ENCODE assay signal across 14 mouse cellular contexts in the genomic region with DNA sequence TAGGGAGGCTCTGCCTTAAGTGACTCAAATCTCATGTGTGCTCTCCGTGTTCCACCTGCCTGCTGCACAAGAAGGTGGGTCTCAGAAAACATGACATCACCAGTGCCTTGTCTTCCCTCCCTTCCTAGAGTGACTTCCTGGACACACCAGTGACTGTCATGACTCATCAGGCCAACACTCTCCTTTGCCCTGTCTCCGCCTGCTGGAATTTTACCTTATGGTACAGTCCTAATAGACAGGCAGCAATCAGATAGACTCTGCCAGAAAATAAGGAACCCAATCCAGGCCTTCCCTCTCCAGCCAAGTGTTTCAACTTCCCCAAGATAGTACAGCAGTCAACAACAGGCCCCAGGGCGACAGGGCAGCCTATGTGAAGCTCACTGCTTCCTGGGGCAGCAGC.
DNase-seq lines count a peak whose midpoint lies in the region; ATAC-seq and TF ChIP-seq lines count a peak whose summit lies in the region.
"Had no signal": no experiment of that assay in that cellular context is flagged by ENCODE, and none has a peak within 500 bp of the region (broad histone marks: within the 10 kb centered on the region; RNA-seq: fewer than 3 reads in every experiment).

No protein-coding gene starts in this region.

- ATAC-seq in heart, embryonic 11.5 days (replicated peaks; ENCODE audit: insufficient number of reproducible peaks, low FRiP score, low TSS enrichment): no peak
- peak; percentile 18; the same call in 1 of the 2 replicates for ATAC-seq in lung, postnatal 0 days
- peak; percentile 62 for ATAC-seq in stomach, postnatal 0 days (ENCODE audit: low FRiP score, low TSS enrichment)
- ATAC-seq: forebrain, embryonic 16.5 days had no signal

- no peak overlapping the region for H3K9ac ChIP-seq in heart, embryonic 11.5 days (ENCODE audit: low read depth, low read length)
- no peak overlapping the region for H3K9ac ChIP-seq in lung, postnatal 0 days (replicated peaks; ENCODE audit: low read depth)
- 0 out of 2 replicates have a peak overlapping the region, but pooled peaks have one; percentile 1 for H3K9ac ChIP-seq in stomach, postnatal 0 days (ENCODE audit: low read length)
- H3K9ac ChIP-seq: liver, embryonic 14.5 days had no signal

- no peak for DNase-seq in heart, postnatal 10 days
- DNase-seq in lung, postnatal 0 days (ENCODE audit: low spot score): peak; percentile 49
- DNase-seq in lung, adult 18-20 months: no peak
- no peak for DNase-seq in limb, embryonic 10.5 days (ENCODE audit: low spot score)
- DNase-seq in stomach, postnatal 0 days (ENCODE audit: low spot score): no peak
- DNase-seq in thymus, postnatal 4 days: no peak
- no peak for DNase-seq in layer of hippocampus, adult 8-10 months (ENCODE audit: low spot score in 2 of 2)
- DNase-seq: adrenal gland, postnatal 36 days; gastrocnemius, postnatal 25 days; right cerebral cortex, postnatal 4 days had no signal

- 0 out of 2 replicates have a peak, but pooled peaks have one; percentile 17 for TF ChIP-seq EP300 in lung, postnatal 0 days (IDR thresholded peaks at IDR 0.05)
- TF ChIP-seq EP300 in stomach, postnatal 0 days (optimal IDR thresholded peaks at IDR 0.05): no peak

- H3K9me3 ChIP-seq in heart, embryonic 11.5 days (replicated peaks; ENCODE audit: control insufficient read depth, low read length): no peaks in the 10 kb centered on the region
- no peaks in the 10 kb centered on the region for H3K9me3 ChIP-seq in lung, postnatal 0 days (ENCODE audit: low read length)
- H3K9me3 ChIP-seq in limb, embryonic 10.5 days (replicated peaks): no peaks in the 10 kb centered on the region
- H3K9me3 ChIP-seq in stomach, postnatal 0 days (ENCODE audit: control insufficient read depth, low read length): no peaks in the 10 kb centered on the region

- H3K27ac ChIP-seq in heart, embryonic 11.5 days (ENCODE audit: low read depth, low read length): peak overlapping the region; percentile 54; the same call in 1 of the 2 replicates
- peak overlapping the region; percentile 76; the same call in 1 of the 2 replicates for H3K27ac ChIP-seq in lung, postnatal 0 days (ENCODE audit: low read length)
- peak overlapping the region; percentile 70 for H3K27ac ChIP-seq in limb, embryonic 10.5 days
- peak overlapping the region; percentile 81 for H3K27ac ChIP-seq in stomach, postnatal 0 days (replicated peaks)
- H3K27ac ChIP-seq: liver, embryonic 14.5 days had no signal

- no peak overlapping the region for H3K4me3 ChIP-seq in heart, embryonic 11.5 days (ENCODE audit: low read depth, low read length)
- no peak overlapping the region for H3K4me3 ChIP-seq in lung, postnatal 0 days (ENCODE audit: low read depth, low read length)
- H3K4me3 ChIP-seq in limb, embryonic 10.5 days: no peak overlapping the region
- H3K4me3 ChIP-seq in stomach, postnatal 0 days (ENCODE audit: low read depth, low read length): no peak overlapping the region
- H3K4me3 ChIP-seq: myocyte had no signal

- no peak overlapping the region for H3K4me2 ChIP-seq in heart, embryonic 11.5 days
- no peak overlapping the region for H3K4me2 ChIP-seq in lung, postnatal 0 days (replicated peaks; ENCODE audit: low read depth, low read length)
- H3K4me2 ChIP-seq in stomach, postnatal 0 days (replicated peaks; ENCODE audit: low read depth): no peak overlapping the region

- peaks cover 62% of the 10 kb centered on the region for H3K4me1 ChIP-seq in heart, embryonic 11.5 days (ENCODE audit: control insufficient read depth, insufficient read depth, low read length)
- H3K4me1 ChIP-seq in lung, postnatal 0 days (ENCODE audit: insufficient read depth, low read depth, low read length): peaks cover 21% of the 10 kb centered on the region
- H3K4me1 ChIP-seq in limb, embryonic 10.5 days: peaks cover 45% of the 10 kb centered on the region
- H3K4me1 ChIP-seq in stomach, postnatal 0 days (replicated peaks; ENCODE audit: control insufficient read depth, insufficient read depth): peaks cover 4% of the 10 kb centered on the region; the same call in 1 of the 2 replicates

- H3K36me3 ChIP-seq in heart, embryonic 11.5 days (ENCODE audit: control insufficient read depth, insufficient read depth, low read length): no peaks in the 10 kb centered on the region
- H3K36me3 ChIP-seq in lung, postnatal 0 days (ENCODE audit: insufficient read depth, low read length): 0 out of 2 replicates have a peak, but pooled peaks cover 5% of the 10 kb centered on the region
- H3K36me3 ChIP-seq in limb, embryonic 10.5 days: no peaks in the 10 kb centered on the region
- H3K36me3 ChIP-seq in stomach, postnatal 0 days (ENCODE audit: control insufficient read depth, insufficient read depth, low read length): no peaks in the 10 kb centered on the region

- peak; percentile 19; the same call in 1 of the 2 replicates for TF ChIP-seq CTCF in lung, postnatal 0 days (IDR thresholded peaks at IDR 0.05)
- 0 out of 2 replicates have a peak, but pooled peaks have one; percentile 17 for TF ChIP-seq CTCF in stomach, postnatal 0 days (IDR thresholded peaks at IDR 0.05; ENCODE audit: low read depth)

- 60% methylated on average over 3 of the region's 3 CpGs for WGBS in heart, embryonic 11.5 days (ENCODE audit: insufficient replicate concordance)
- 67% methylated on average over 3 of the region's 3 CpGs for WGBS in lung, postnatal 0 days
- WGBS in limb, embryonic 10.5 days: 81% methylated on average over 3 of the region's 3 CpGs
- 68% methylated on average over 3 of the region's 3 CpGs for WGBS in stomach, postnatal 0 days

- intact Hi-C loops in heart, postnatal 10 days (cut with DNase I): no loop called here

- no peaks in the 10 kb centered on the region for H3K27me3 ChIP-seq in heart, embryonic 11.5 days (ENCODE audit: control insufficient read depth, insufficient read depth, low read length)
- no peaks in the 10 kb centered on the region for H3K27me3 ChIP-seq in lung, postnatal 0 days (replicated peaks; ENCODE audit: insufficient read depth, low read length)
- no peaks in the 10 kb centered on the region for H3K27me3 ChIP-seq in limb, embryonic 10.5 days (ENCODE audit: low read depth, poor library complexity, severe bottlenecking)
- no peaks in the 10 kb centered on the region for H3K27me3 ChIP-seq in stomach, postnatal 0 days (ENCODE audit: control insufficient read depth, insufficient read depth, low read length)
